Mouse (Mus musculus): ENCODE measurements around the gene Tmem91. TPM values are rescaled to one million over a fixed set of nuclear protein-coding genes. Genes with fewer than 3 reads are reported as not detected.

Gene Tmem91
- polyA plus RNA-seq, 1 experiment from 2014 or later, result 1.0 TPM

GRCm38 (mm10) chr7:25669158-25669557 lies 5.8 kb downstream of the Tmem91 start:
- Histone ChIP-seq H3K36me3 (peaks cover 48% of the 10 kb centered on the region), H3K27me3 (peaks cover 13% of the 10 kb centered on the region)
- no peak for ATAC-seq (ENCODE audit: low read depth)

GRCm38 (mm10) chr7:25666381-25666780 lies 8.6 kb downstream of the Tmem91 start:
- Histone ChIP-seq H3K4me2 (no peak overlapping the region), H3K9ac (no peak overlapping the region), H3K27ac (no peak overlapping the region), H3K27me3 (no peaks in the 10 kb centered on the region), H3K4me1 (replicated peaks) (no peaks in the 10 kb centered on the region; the same call in 1 of the 2 replicates), H3K9me3 (replicated peaks) (no peaks in the 10 kb centered on the region), H3K4me3 (replicated peaks) (no peak overlapping the region), H3K36me3 (peaks cover 74% of the 10 kb centered on the region)
- ATAC-seq (ENCODE audit: low read depth) (no peak), DNase-seq (no peak)
- WGBS (ENCODE audit: insufficient replicate concordance), result 89% methylated on average over 8 of the region's 8 CpGs

More at GRCm38 (mm10) chr7:25669158-25669557, 5.8 kb downstream of the Tmem91 start:
- Histone ChIP-seq H3K4me1 (replicated peaks) (no peaks in the 10 kb centered on the region), H3K9me3 (replicated peaks) (no peaks in the 10 kb centered on the region), H3K4me2 (no peak overlapping the region), H3K9ac (no peak overlapping the region), H3K4me3 (replicated peaks) (no peak overlapping the region), H3K27ac (no peak overlapping the region)
- DNase-seq, result no peak
- WGBS (ENCODE audit: insufficient replicate concordance), result 80% methylated on average over 10 of the region's 10 CpGs

- H3K4me3 ChIP-seq (replicated peaks), result peak within 1 kb of the TSS; percentile 77
- no peaks in the 10 kb centered on the region for H3K27me3 ChIP-seq
- H3K4me1 ChIP-seq (replicated peaks), result peaks cover 36% of the 10 kb centered on the region
- no peaks in the 10 kb centered on the region for H3K9me3 ChIP-seq (replicated peaks)
- WGBS (ENCODE audit: insufficient replicate concordance), result under 1% methylated on average over 50 of the region's 50 CpGs
- peak within 1 kb of the TSS; percentile 80 for H3K9ac ChIP-seq
- DNase-seq (peak; percentile 99), ATAC-seq (ENCODE audit: low read depth) (peak; percentile 96)
- peak within 1 kb of the TSS; percentile 80 for H3K4me2 ChIP-seq
- H3K36me3 ChIP-seq, result peaks cover 23% of the 10 kb centered on the region
- no peak within 1 kb of the TSS; the same call in 1 of the 2 replicates for H3K27ac ChIP-seq
Measured at GRCm38 (mm10) chr7:25658657-25659472, 16.1 kb downstream of the Tmem91 start, which contains the start of the genes Bckdha and Exosc5. TSS of gene Bckdha (minus strand) at chr7:25658981. TSS of gene Exosc5 (plus strand) at chr7:25659164.

- Histone ChIP-seq H3K9me3 (replicated peaks) (no peaks in the 10 kb centered on the region), H3K4me1 (replicated peaks) (peaks cover 36% of the 10 kb centered on the region), H3K4me2 (peak overlapping the region; percentile 80), H3K9ac (peak overlapping the region; percentile 64), H3K4me3 (replicated peaks) (peak overlapping the region; percentile 77), H3K27ac (no peak overlapping the region; the same call in 1 of the 2 replicates), H3K27me3 (no peaks in the 10 kb centered on the region), H3K36me3 (peaks cover 13% of the 10 kb centered on the region)
- DNase-seq (no peak), ATAC-seq (ENCODE audit: low read depth) (no peak)
- WGBS (ENCODE audit: insufficient replicate concordance), result 21% methylated on average over 10 of the region's 10 CpGs
Measured at GRCm38 (mm10) chr7:25657785-25658184, 17.2 kb downstream of the Tmem91 start.

- Histone ChIP-seq H3K4me1 (replicated peaks) (peaks cover 36% of the 10 kb centered on the region), H3K9me3 (replicated peaks) (no peaks in the 10 kb centered on the region), H3K27me3 (no peaks in the 10 kb centered on the region), H3K27ac (peak overlapping the region; percentile 18), H3K9ac (no peak overlapping the region), H3K4me2 (no peak overlapping the region), H3K36me3 (no peaks in the 10 kb centered on the region), H3K4me3 (replicated peaks) (no peak overlapping the region)
- DNase-seq (no peak), ATAC-seq (ENCODE audit: low read depth) (no peak)
- 58% methylated on average over 11 of the region's 11 CpGs for WGBS (ENCODE audit: insufficient replicate concordance)
Measured at GRCm38 (mm10) chr7:25655601-25656428, 19.2 kb downstream of the Tmem91 start.

GRCm38 (mm10) chr7:25652244-25652759 lies 22.7 kb downstream of the Tmem91 start:
- Histone ChIP-seq H3K27ac (no peak overlapping the region), H3K9me3 (replicated peaks) (no peaks in the 10 kb centered on the region), H3K27me3 (no peaks in the 10 kb centered on the region), H3K4me1 (replicated peaks) (peaks cover 23% of the 10 kb centered on the region), H3K9ac (no peak overlapping the region), H3K4me2 (no peak overlapping the region), H3K36me3 (no peaks in the 10 kb centered on the region), H3K4me3 (replicated peaks) (no peak overlapping the region)
- DNase-seq, result no peak
- ATAC-seq (ENCODE audit: low read depth), result no peak
- WGBS (ENCODE audit: insufficient replicate concordance), result 38% methylated on average over 12 of the region's 12 CpGs

GRCm38 (mm10) chr7:25651281-25651680 lies 23.7 kb downstream of the Tmem91 start:
- no peak overlapping the region for H3K9ac ChIP-seq
- 43% methylated on average over 8 of the region's 8 CpGs for WGBS (ENCODE audit: insufficient replicate concordance)
- no peaks in the 10 kb centered on the region for H3K36me3 ChIP-seq
- H3K4me3 ChIP-seq (replicated peaks), result no peak overlapping the region
- H3K9me3 ChIP-seq (replicated peaks), result no peaks in the 10 kb centered on the region
- 0 out of 2 replicates have a peak overlapping the region, but pooled peaks have one; percentile 2 for H3K4me2 ChIP-seq
- ATAC-seq (ENCODE audit: low read depth) (no peak), DNase-seq (no peak)
- H3K4me1 ChIP-seq (replicated peaks), result peaks cover 20% of the 10 kb centered on the region
- peak overlapping the region; percentile 39; the same call in 1 of the 2 replicates for H3K27ac ChIP-seq
- no peaks in the 10 kb centered on the region for H3K27me3 ChIP-seq

- Histone ChIP-seq H3K27me3 (no peaks in the 10 kb centered on the region), H3K4me3 (replicated peaks) (no peak overlapping the region), H3K4me2 (no peak overlapping the region), H3K9ac (no peak overlapping the region), H3K27ac (peak overlapping the region; percentile 43), H3K4me1 (replicated peaks) (peaks cover 20% of the 10 kb centered on the region), H3K9me3 (replicated peaks) (no peaks in the 10 kb centered on the region), H3K36me3 (no peaks in the 10 kb centered on the region)
- DNase-seq (no peak), ATAC-seq (ENCODE audit: low read depth) (no peak)
- 20% methylated on average over 5 of the region's 5 CpGs for WGBS (ENCODE audit: insufficient replicate concordance)
Measured at GRCm38 (mm10) chr7:25649839-25650238, 25.1 kb downstream of the Tmem91 start.

- no peaks in the 10 kb centered on the region for H3K36me3 ChIP-seq
- peaks cover 5% of the 10 kb centered on the region; the same call in 1 of the 2 replicates for H3K9me3 ChIP-seq (replicated peaks)
- 50% methylated on average over 5 of the region's 5 CpGs for WGBS (ENCODE audit: insufficient replicate concordance)
- no peak overlapping the region for H3K27ac ChIP-seq
- DNase-seq, result no peak
- H3K4me3 ChIP-seq (replicated peaks), result no peak overlapping the region
- peaks cover 20% of the 10 kb centered on the region for H3K4me1 ChIP-seq (replicated peaks)
- no peak overlapping the region for H3K9ac ChIP-seq
- H3K27me3 ChIP-seq, result no peaks in the 10 kb centered on the region
- ATAC-seq (ENCODE audit: low read depth), result no peak
- no peak overlapping the region for H3K4me2 ChIP-seq
Measured at GRCm38 (mm10) chr7:25647574-25648123, 27.3 kb downstream of the Tmem91 start.

GRCm38 (mm10) chr7:25645074-25645473 lies 29.9 kb downstream of the Tmem91 start:
- Histone ChIP-seq H3K27ac (no peak overlapping the region), H3K4me1 (replicated peaks) (peaks cover 13% of the 10 kb centered on the region), H3K4me2 (no peak overlapping the region), H3K9ac (no peak overlapping the region), H3K27me3 (no peaks in the 10 kb centered on the region), H3K9me3 (replicated peaks) (peaks cover 8% of the 10 kb centered on the region; the same call in 1 of the 2 replicates), H3K4me3 (replicated peaks) (no peak overlapping the region), H3K36me3 (peaks cover 4% of the 10 kb centered on the region; the same call in 1 of the 2 replicates)
- no peak for DNase-seq
- WGBS (ENCODE audit: insufficient replicate concordance), result 53% methylated on average over 14 of the region's 14 CpGs
- ATAC-seq (ENCODE audit: low read depth), result no peak

Measured in liver, embryonic 13.5 days (tissue).